ENCODE assay signal across 11 mouse cellular contexts in the genomic region with DNA sequence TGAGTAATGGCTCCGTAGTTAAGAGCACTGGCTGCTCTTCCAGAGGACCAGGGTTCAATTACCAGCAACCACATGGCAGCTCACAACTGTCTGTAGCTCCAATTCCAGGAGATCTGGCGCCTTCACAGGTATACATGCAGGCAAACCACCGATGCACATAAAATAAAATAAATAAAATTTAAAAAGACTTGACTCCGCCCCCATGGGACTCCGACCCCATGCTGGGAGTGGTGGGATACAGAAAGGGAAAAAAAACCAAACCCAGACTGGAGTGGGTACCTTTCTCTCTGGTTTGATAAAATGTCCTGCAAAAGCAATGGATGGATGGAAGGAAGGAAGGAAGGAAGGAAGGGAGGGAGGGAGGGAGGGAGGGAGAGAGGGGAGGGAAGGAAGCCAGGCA.
"Had no signal": no experiment of that assay in that cellular context is flagged by ENCODE, and none has a peak within 500 bp of the region (broad histone marks: within the 10 kb centered on the region; RNA-seq: fewer than 3 reads in every experiment).

No protein-coding gene starts in this region.

- H3K27me3 ChIP-seq: heart, embryonic 13.5 days; heart, embryonic 15.5 days; hindbrain, embryonic 15.5 days; limb, embryonic 12.5 days; liver, embryonic 15.5 days had no signal

- H3K4me2 ChIP-seq: heart, embryonic 15.5 days; hindbrain, embryonic 13.5 days; hindbrain, embryonic 15.5 days; limb, embryonic 12.5 days had no signal

- H3K9me3 ChIP-seq: heart, embryonic 13.5 days; heart, embryonic 15.5 days; hindbrain, embryonic 13.5 days; hindbrain, embryonic 15.5 days; limb, embryonic 10.5 days; limb, embryonic 12.5 days; liver, embryonic 13.5 days; liver, embryonic 15.5 days had no signal

- H3K36me3 ChIP-seq: heart, embryonic 13.5 days; heart, embryonic 15.5 days; hindbrain, embryonic 13.5 days; hindbrain, embryonic 15.5 days; limb, embryonic 10.5 days; limb, embryonic 12.5 days; liver, embryonic 13.5 days; liver, embryonic 15.5 days had no signal

- H3K9ac ChIP-seq: heart, embryonic 13.5 days; heart, embryonic 15.5 days; hindbrain, embryonic 13.5 days; hindbrain, embryonic 15.5 days; limb, embryonic 12.5 days; liver, embryonic 13.5 days; liver, embryonic 15.5 days had no signal

- H3K27ac ChIP-seq: heart, embryonic 13.5 days; heart, embryonic 15.5 days; hindbrain, embryonic 13.5 days; hindbrain, embryonic 15.5 days; hindbrain, postnatal 0 days; layer of hippocampus, adult 2 months; left cerebral cortex, adult 2 months; limb, embryonic 12.5 days; liver, embryonic 13.5 days; liver, embryonic 15.5 days had no signal

- H3K4me3 ChIP-seq: heart, embryonic 13.5 days; heart, embryonic 15.5 days; hindbrain, embryonic 13.5 days; hindbrain, embryonic 15.5 days; layer of hippocampus, adult 2 months; left cerebral cortex, adult 2 months; limb, embryonic 10.5 days; limb, embryonic 12.5 days; liver, embryonic 13.5 days; liver, embryonic 15.5 days had no signal
